Mouse (Mus musculus) cerebral cortex, adult 2 months (tissue): ENCODE results near the gene Gm17657.

ENCODE experiments used
- WGBS: fragments of 180-500 bp; shearing (Covaris S2); methylation state at CpG from one replicate; pipeline ENCODE4 v1.1.7; 2018; 5-methylcytosine and 5-hydroxymethylcytosine counted together

Gm17657 gene

GRCm38 (mm10) chr17:29545241-29545640 is 4.2 kb downstream of the Gm17657 start:
- 98% methylated on average over 5 of the region's 5 CpGs for WGBS

- WGBS: 81% methylated on average over 2 of the region's 2 CpGs
Observed at GRCm38 (mm10) chr17:29544064-29544463, 5.4 kb downstream of the Gm17657 start.

- 72% methylated on average over 19 of the region's 19 CpGs for WGBS
Observed at GRCm38 (mm10) chr17:29542831-29543690, 6.4 kb downstream of the Gm17657 start.

GRCm38 (mm10) chr17:29541419-29541818 is 8.0 kb downstream of the Gm17657 start:
- 68% methylated on average over 14 of the region's 14 CpGs for WGBS

GRCm38 (mm10) chr17:29540426-29540825 is 9.0 kb downstream of the Gm17657 start:
- WGBS: 89% methylated on average over 8 of the region's 8 CpGs

- WGBS: 89% methylated on average over 11 of the region's 11 CpGs
Observed at GRCm38 (mm10) chr17:29533866-29534265, 15.6 kb downstream of the Gm17657 start.

- 48% methylated on average over 10 of the region's 10 CpGs for WGBS
Observed at GRCm38 (mm10) chr17:29531757-29532384, 17.6 kb downstream of the Gm17657 start.

- 77% methylated on average over 9 of the region's 9 CpGs for WGBS
Observed at GRCm38 (mm10) chr17:29531278-29531677, 18.2 kb downstream of the Gm17657 start.

GRCm38 (mm10) chr17:29530508-29530907 is 18.9 kb downstream of the Gm17657 start:
- 90% methylated on average over 6 of the region's 6 CpGs for whole genome bisulfite sequencing

- whole genome bisulfite sequencing: 68% methylated on average over 8 of the region's 8 CpGs
Observed at GRCm38 (mm10) chr17:29528568-29529187, 20.8 kb downstream of the Gm17657 start.

- 74% methylated on average over 2 of the region's 2 CpGs for WGBS
Observed at GRCm38 (mm10) chr17:29525613-29526012, 23.8 kb downstream of the Gm17657 start.

GRCm38 (mm10) chr17:29519731-29520130 is 29.7 kb downstream of the Gm17657 start:
- 78% methylated on average over 8 of the region's 8 CpGs for WGBS

- WGBS: 86% methylated on average over 5 of the region's 5 CpGs
Observed at GRCm38 (mm10) chr17:29518665-29519064, 30.8 kb downstream of the Gm17657 start.

GRCm38 (mm10) chr17:29514435-29514834 is 35.0 kb downstream of the Gm17657 start:
- WGBS: under 1% methylated on average over 11 of the region's 11 CpGs

GRCm38 (mm10) chr17:29513044-29513730 is 36.3 kb downstream of the Gm17657 start:
- WGBS: 64% methylated on average over 13 of the region's 13 CpGs

GRCm38 (mm10) chr17:29510691-29511090 is 38.7 kb downstream of the Gm17657 start:
- 86% methylated on average over 8 of the region's 8 CpGs for WGBS

- WGBS: 81% methylated on average over 12 of the region's 12 CpGs
Observed at GRCm38 (mm10) chr17:29508927-29509608, 40.4 kb downstream of the Gm17657 start.

GRCm38 (mm10) chr17:29503700-29504099 is 45.7 kb downstream of the Gm17657 start:
- 76% methylated on average over 5 of the region's 5 CpGs for WGBS

- 18% methylated on average over 32 of the region's 32 CpGs for WGBS
Observed at GRCm38 (mm10) chr17:29502669-29503665, 46.5 kb downstream of the Gm17657 start.

GRCm38 (mm10) chr17:29502005-29502668 is 47.3 kb downstream of the Gm17657 start:
- 82% methylated on average over 7 of the region's 7 CpGs for WGBS
